Mouse (Mus musculus) liver, postnatal 0 days (tissue): ENCODE measurements around the gene Mblac2. TPM values are rescaled to one million over a fixed set of nuclear protein-coding genes. Genes with fewer than 3 reads are reported as not detected.
A peak's percentile ranks its signal among the peaks of the same experiment; 100 is the strongest.

Experiments
- ATAC-seq: fragments of 200-750 bp; cut with Nextera tagmentation; 2 replicates; pipeline ENCODE4 v1.8.0; 2017; ENCODE audit warnings: mild to moderate bottlenecking, moderate library complexity
- DNase-seq: peaks from one replicate; pipeline ENCODE4 v3.0.0-alpha.2; 2016
- H3K27ac ChIP-seq: fragments of 300-500 bp; sonication (generic); 2 replicates; pipeline ENCODE4 v1.5.1; 2014; ENCODE audit warnings: antibody characterized with exemption, moderate library complexity, mild to moderate bottlenecking, low read depth
- H3K27me3 ChIP-seq: fragments of 300-500 bp; sonication (generic); 2 replicates; pipeline ENCODE4 v1.6.1; 2014; ENCODE audit warnings: low read length, control low read depth, mixed read lengths; ENCODE audit not compliant: insufficient read depth
- H3K36me3 ChIP-seq: fragments of 300-500 bp; sonication (generic); replicated peaks from 2 replicates; pipeline ENCODE4 v1.6.1; 2014; ENCODE audit warnings: mild to moderate bottlenecking, control low read depth, low read length, moderate library complexity, mixed read lengths; ENCODE audit not compliant: insufficient read depth
- H3K4me1 ChIP-seq: fragments of 300-500 bp; sonication (generic); 2 replicates; pipeline ENCODE4 v1.6.1; 2014; ENCODE audit warnings: antibody characterized with exemption, mild to moderate bottlenecking, control low read depth; ENCODE audit not compliant: insufficient read depth
- H3K4me2 ChIP-seq: fragments of 300-500 bp; sonication (generic); 2 replicates; pipeline ENCODE4 v1.6.1; 2014; ENCODE audit warnings: low read depth, mild to moderate bottlenecking, low read length, moderate library complexity, mixed read lengths
- H3K4me3 ChIP-seq: fragments of 300-500 bp; sonication (generic); 2 replicates; pipeline ENCODE4 v1.5.1; 2014; ENCODE audit warnings: low read depth, low read length
- H3K9ac ChIP-seq: fragments of 300-500 bp; sonication (generic); replicated peaks from 2 replicates; pipeline ENCODE4 v1.6.1; 2014; ENCODE audit warnings: mild to moderate bottlenecking, moderate library complexity
- H3K9me3 ChIP-seq: fragments of 300-500 bp; sonication (generic); 2 replicates; pipeline ENCODE4 v1.6.1; 2016; ENCODE audit warnings: mild to moderate bottlenecking, control low read depth, low read length, mixed read lengths
- CTCF ChIP-seq: sonication (generic); IDR thresholded peaks from 2 replicates; pipeline ENCODE4 v1.5.1; 2016; ENCODE audit warnings: antibody characterized with exemption, low read depth
- EP300 ChIP-seq: IDR thresholded peaks from 2 replicates; pipeline ENCODE4 v1.6.1; 2016; ENCODE audit warnings: antibody characterized with exemption, low read depth, mild to moderate bottlenecking
- WGBS: fragments of 180-500 bp; shearing (Covaris S2); extraction: QIAGEN DNeasy Blood & Tissue Kit; methylation state at CpG from one replicate; pipeline ENCODE4 v1.1.7; 2014; ENCODE audit not compliant: insufficient replicate concordance; 5-methylcytosine and 5-hydroxymethylcytosine counted together
- polyA plus RNA-seq: library from polyadenylated mRNA; unstranded; fragments of >200 nt; fragmentation: Nextera tagmentation; extraction: Ambion mirVana; gene quantifications from 2 replicates; pipeline ENCODE4 v1.2.1, GENCODE M21; 2015

The Mblac2 gene
- polyA plus RNA-seq, 1 experiment from 2014 or later: 3.1 TPM

DNA sequence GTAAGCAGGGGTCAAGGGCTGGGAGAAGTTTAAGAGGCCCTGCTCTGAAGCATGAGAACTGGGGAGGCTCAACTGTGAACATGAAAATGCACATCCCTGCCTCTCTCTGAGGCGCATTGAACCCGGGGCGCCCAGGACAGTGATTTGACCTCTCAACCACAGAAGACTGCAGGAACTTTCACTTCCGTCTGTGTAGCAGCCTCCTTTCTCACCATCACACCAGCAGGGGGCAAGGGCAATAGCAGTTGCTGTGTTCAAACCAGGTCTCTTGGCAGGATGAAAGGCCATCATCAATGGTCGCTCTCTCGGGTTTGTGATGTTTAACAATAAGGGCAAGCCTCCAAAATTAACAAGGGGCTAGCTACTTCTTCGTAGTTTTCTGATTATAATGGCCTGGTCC, 8.0 kb upstream of the Mblac2 start:
- no peak overlapping the region for H3K27ac ChIP-seq
- TF ChIP-seq CTCF: no peak
- no peak for TF ChIP-seq EP300
- ATAC-seq (no peak), DNase-seq (no peak)
- no peaks in the 10 kb centered on the region for H3K4me1 ChIP-seq
- H3K4me3 ChIP-seq: no peak overlapping the region
- H3K9ac ChIP-seq: no peak overlapping the region
- H3K9me3 ChIP-seq: no peaks in the 10 kb centered on the region
- 77% methylated on average over 7 of the region's 7 CpGs for WGBS
- H3K4me2 ChIP-seq: no peak overlapping the region
- H3K36me3 ChIP-seq: peaks cover 3% of the 10 kb centered on the region; the same call in 1 of the 2 replicates
- no peaks in the 10 kb centered on the region for H3K27me3 ChIP-seq

DNA sequence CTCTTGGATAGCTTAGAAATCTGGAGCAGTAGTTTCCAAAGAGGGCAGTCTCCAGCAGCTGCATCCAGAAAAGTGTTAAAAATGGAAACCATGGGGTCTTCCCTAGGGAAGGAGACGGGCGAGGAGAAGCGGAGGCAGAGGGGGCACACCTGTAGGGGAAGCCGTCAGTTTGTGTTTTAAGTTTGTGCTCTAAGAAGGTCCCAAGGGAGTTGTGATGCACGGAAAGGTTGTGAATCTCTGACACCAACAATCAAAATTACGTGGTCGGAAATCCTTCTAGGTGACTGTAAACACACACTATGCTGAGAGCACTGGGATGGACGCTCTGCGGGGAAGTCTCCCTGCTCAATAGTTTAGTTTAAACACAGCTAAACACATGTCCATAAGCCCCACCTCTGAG, 7.5 kb upstream of the Mblac2 start:
- no peak overlapping the region for H3K4me2 ChIP-seq
- 90% methylated on average over 9 of the region's 9 CpGs for WGBS
- no peak for ATAC-seq
- TF ChIP-seq CTCF: no peak
- TF ChIP-seq EP300: no peak
- no peak for DNase-seq
- H3K4me1 ChIP-seq: no peaks in the 10 kb centered on the region
- H3K4me3 ChIP-seq: no peak overlapping the region
- no peaks in the 10 kb centered on the region for H3K27me3 ChIP-seq
- H3K9ac ChIP-seq: no peak overlapping the region
- H3K27ac ChIP-seq: no peak overlapping the region
- H3K36me3 ChIP-seq: no peaks in the 10 kb centered on the region
- no peaks in the 10 kb centered on the region for H3K9me3 ChIP-seq

DNA sequence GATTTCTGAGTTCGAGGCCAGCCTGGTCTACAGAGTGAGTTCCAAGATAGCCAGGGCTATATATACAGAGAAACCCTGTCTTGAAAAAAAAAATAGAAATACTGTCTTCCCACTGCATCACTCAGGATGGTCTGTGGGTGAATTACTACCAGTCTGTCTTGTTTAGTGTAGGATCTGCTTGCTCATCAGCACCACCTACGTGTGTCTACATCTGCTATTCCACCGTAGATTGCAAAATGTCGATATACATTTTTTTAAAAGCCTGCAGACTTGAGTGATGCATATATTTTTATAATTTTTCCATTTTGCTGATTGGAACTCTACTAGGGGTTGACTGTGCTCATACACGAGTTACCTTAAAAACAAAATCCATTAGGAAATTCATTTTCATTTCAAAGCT, 4.8 kb upstream of the Mblac2 start:
- 85% methylated on average over 5 of the region's 5 CpGs for WGBS
- Histone ChIP-seq H3K9me3 (no peaks in the 10 kb centered on the region), H3K36me3 (no peaks in the 10 kb centered on the region), H3K4me1 (peaks cover 7% of the 10 kb centered on the region), H3K4me2 (no peak overlapping the region), H3K4me3 (no peak overlapping the region), H3K27ac (no peak overlapping the region), H3K27me3 (no peaks in the 10 kb centered on the region), H3K9ac (no peak overlapping the region)
- DNase-seq (no peak), ATAC-seq (no peak)
- TF ChIP-seq EP300: no peak
- TF ChIP-seq CTCF: no peak

DNA sequence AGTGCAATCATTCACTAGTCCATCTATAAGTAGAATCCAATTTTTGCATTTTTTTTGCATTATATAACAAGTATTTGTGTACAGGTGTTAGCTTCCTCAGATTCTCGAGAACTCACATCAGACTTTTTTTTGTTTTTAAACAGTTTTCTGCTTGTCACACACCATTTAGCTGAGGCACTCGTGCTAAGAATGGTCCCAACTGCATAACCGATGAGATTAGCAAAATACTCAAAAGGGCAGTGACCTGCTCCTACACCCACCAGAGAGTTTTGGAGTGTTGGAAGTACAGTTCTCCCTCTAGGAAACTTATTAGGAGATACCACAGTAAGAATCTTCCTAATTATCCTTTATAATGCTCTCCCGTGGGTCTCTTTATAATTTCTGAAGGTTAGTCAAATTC, 1.3 kb upstream of the Mblac2 start:
- H3K4me3 ChIP-seq: peak overlapping the region; percentile 73
- peak overlapping the region; percentile 73 for H3K9ac ChIP-seq
- H3K27ac ChIP-seq: peak overlapping the region; percentile 53; the same call in 1 of the 2 replicates
- DNase-seq (no peak), ATAC-seq (no peak)
- WGBS: 26% methylated on average over 4 of the region's 4 CpGs
- H3K9me3 ChIP-seq: no peaks in the 10 kb centered on the region
- no peak for TF ChIP-seq EP300
- no peak for TF ChIP-seq CTCF
- peaks cover 24% of the 10 kb centered on the region for H3K4me1 ChIP-seq
- no peaks in the 10 kb centered on the region for H3K27me3 ChIP-seq
- H3K36me3 ChIP-seq: no peaks in the 10 kb centered on the region
- peak overlapping the region; percentile 100 for H3K4me2 ChIP-seq

DNA sequence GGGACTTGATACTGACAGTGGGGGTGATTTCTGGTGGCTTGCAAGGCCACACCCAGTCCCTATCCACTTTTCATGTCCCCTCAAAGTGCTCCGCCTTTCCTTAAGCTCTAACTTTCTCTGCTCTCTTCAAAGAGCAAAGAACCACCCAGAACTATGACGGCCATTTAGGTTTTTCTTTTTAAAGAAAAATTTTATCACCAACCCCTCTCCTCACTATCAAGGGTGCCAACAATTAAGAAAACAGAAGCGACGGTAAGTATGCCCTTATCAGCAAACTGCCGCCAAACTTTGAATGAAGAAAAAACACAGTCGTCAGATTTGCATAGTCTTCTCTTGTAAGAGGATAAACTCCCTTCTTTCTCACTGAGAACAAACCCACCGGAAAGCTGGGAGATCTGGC, 875 bp upstream of the Mblac2 start:
- Histone ChIP-seq H3K4me2 (peak overlapping the region; percentile 100), H3K9me3 (no peaks in the 10 kb centered on the region), H3K27me3 (no peaks in the 10 kb centered on the region), H3K27ac (peak overlapping the region; percentile 53; the same call in 1 of the 2 replicates), H3K4me3 (peak overlapping the region; percentile 73), H3K4me1 (peaks cover 24% of the 10 kb centered on the region), H3K9ac (peak overlapping the region; percentile 73), H3K36me3 (no peaks in the 10 kb centered on the region)
- DNase-seq: no peak
- ATAC-seq: no peak
- under 1% methylated on average over 7 of the region's 7 CpGs for WGBS
- TF ChIP-seq EP300 (no peak), CTCF (no peak)

GRCm38 (mm10) chr13:81711546-81712371, 618 bp downstream of the Mblac2 start:
- ATAC-seq: peak; percentile 20
- Histone ChIP-seq H3K27ac (peak overlapping the region; percentile 86), H3K4me1 (peaks cover 24% of the 10 kb centered on the region), H3K27me3 (no peaks in the 10 kb centered on the region), H3K9me3 (no peaks in the 10 kb centered on the region), H3K36me3 (no peaks in the 10 kb centered on the region), H3K4me3 (peak overlapping the region; percentile 73), H3K4me2 (peak overlapping the region; percentile 100), H3K9ac (peak overlapping the region; percentile 73)
- no peak for DNase-seq
- 2% methylated on average over 41 of the region's 42 CpGs for WGBS
- no peak for TF ChIP-seq EP300
- TF ChIP-seq CTCF: no peak
